Mouse (Mus musculus) cortical plate, adult 2 months (tissue): ENCODE data around the gene Pi4ka.

Experiments used
- CTCF ChIP-seq: fragments of 200-500 bp; IDR thresholded peaks from 2 replicates; pipeline ENCODE4 v1.5.1; 2011; ENCODE audit warnings: mild to moderate bottlenecking, control low read depth, low read length; ENCODE audit not compliant: insufficient read depth; ENCODE audit errors: extremely low read depth
- POLR2A ChIP-seq: fragments of 200-500 bp; IDR thresholded peaks from 2 replicates; pipeline ENCODE4 v1.6.1; 2011; ENCODE audit warnings: mild to moderate bottlenecking, low read length, control low read depth; ENCODE audit not compliant: insufficient read depth; ENCODE audit errors: extremely low read depth

GRCm38 (mm10) chr16:17405736-17406443 lies at the start of gene Pi4ka, which contains the start of gene Snap29:
- TF ChIP-seq CTCF (no peak), POLR2A (peak; percentile 74)
